19 mouse cellular contexts compared by ENCODE assay signal in the genomic region with DNA sequence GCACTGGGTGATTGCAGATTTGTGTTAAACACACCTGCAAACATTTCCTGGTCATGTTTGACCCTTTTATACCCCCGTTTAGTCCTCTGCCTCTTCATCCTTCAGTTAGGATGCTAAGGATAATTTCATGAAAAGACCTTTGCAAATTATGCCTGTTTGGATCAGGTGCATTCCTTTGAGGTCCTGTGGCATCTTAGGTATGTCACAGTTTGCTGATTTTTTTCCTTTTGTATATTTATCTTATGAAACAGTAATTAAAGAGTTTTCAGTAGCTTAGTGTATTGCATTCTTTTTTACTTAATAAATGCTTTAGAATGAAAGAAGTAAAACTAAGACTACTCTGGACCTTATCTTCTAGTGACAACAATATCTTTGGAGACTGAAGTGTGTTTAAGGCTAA. TPM values are rescaled to one million over a fixed set of nuclear protein-coding genes. Genes with fewer than 3 reads are reported as not detected.
DNase-seq lines count a peak whose midpoint lies in the region; ATAC-seq and TF ChIP-seq lines count a peak whose summit lies in the region.
"Had no signal": no experiment of that assay in that cellular context is flagged by ENCODE, and none has a peak within 500 bp of the region (broad histone marks: within the 10 kb centered on the region; RNA-seq: fewer than 3 reads in every experiment).

No protein-coding gene starts in this region.

- WGBS in midbrain, embryonic 11.5 days: 85% methylated on average over 1 of the region's 1 CpGs
- 75% methylated on average over 1 of the region's 1 CpGs for WGBS in midbrain, embryonic 16.5 days

- H3K36me3 ChIP-seq in midbrain, embryonic 11.5 days (ENCODE audit: control insufficient read depth, insufficient read depth, low read length): no peaks in the 10 kb centered on the region
- no peaks in the 10 kb centered on the region for H3K36me3 ChIP-seq in midbrain, embryonic 16.5 days (ENCODE audit: control insufficient read depth, insufficient read depth, low read length)
- H3K36me3 ChIP-seq: G1E had no signal

- H3K4me2 ChIP-seq in midbrain, embryonic 11.5 days: no peak overlapping the region
- no peak overlapping the region for H3K4me2 ChIP-seq in midbrain, embryonic 16.5 days (ENCODE audit: low read length)

- no peak for ATAC-seq in midbrain, embryonic 11.5 days (ENCODE audit: low FRiP score)
- ATAC-seq in midbrain, embryonic 16.5 days: no peak
- peak; percentile 79 for ATAC-seq in Patski
- ATAC-seq: activated CD4-positive, CD25-positive, alpha-beta regulatory T cell, adult 4 months; CD4-positive, CD25-positive, alpha-beta regulatory T cell, adult 4 months had no signal

- in situ Hi-C loops in Patski (cut with MboI; ENCODE audit: low pct_unique_long_range_greater_than_20kb): no loop called here

- H3K27me3 ChIP-seq in midbrain, embryonic 11.5 days (ENCODE audit: control insufficient read depth, insufficient read depth, low read length): no peaks in the 10 kb centered on the region
- H3K27me3 ChIP-seq in midbrain, embryonic 16.5 days (ENCODE audit: control insufficient read depth, insufficient read depth, low read depth, low read length): no peaks in the 10 kb centered on the region
- no peaks in the 10 kb centered on the region for H3K27me3 ChIP-seq in Patski
- H3K27me3 ChIP-seq: CH12.LX had no signal

- H3K27ac ChIP-seq in midbrain, embryonic 11.5 days (ENCODE audit: low read depth, low read length): no peak overlapping the region
- no peak overlapping the region for H3K27ac ChIP-seq in midbrain, embryonic 16.5 days (ENCODE audit: low read length)

- H3K9ac ChIP-seq in midbrain, embryonic 11.5 days (ENCODE audit: low read length): no peak overlapping the region
- H3K9ac ChIP-seq in midbrain, embryonic 16.5 days (ENCODE audit: low read depth, low read length): no peak overlapping the region

- DNase-seq in midbrain, embryonic 11.5 days (ENCODE audit: low spot score, missing footprints): peak; percentile 80
- no peak for DNase-seq in Patski (ENCODE audit: low read depth, low spot score)
- no peak for DNase-seq in lung, postnatal 25 days (ENCODE audit: low spot score)
- DNase-seq: adrenal gland, adult 2 months; adrenal gland, adult 8-10 months; adrenal gland, postnatal 10 days; adrenal gland, postnatal 14 days; adrenal gland, postnatal 25 days; adrenal gland, postnatal 36 days; B cell, adult 2 months; cerebellum, adult 11 months; cerebellum, adult 11-12 months; cerebellum, adult 18-20 months; cerebellum, adult 2 months had no signal

- POLR2A ChIA-PET in Patski (lab: Charles Lee): no interaction called here

- no peak overlapping the region for H3K4me3 ChIP-seq in midbrain, embryonic 11.5 days (ENCODE audit: low read depth, low read length)
- H3K4me3 ChIP-seq in midbrain, embryonic 16.5 days (ENCODE audit: low read depth, low read length): no peak overlapping the region

- no peaks in the 10 kb centered on the region for H3K9me3 ChIP-seq in midbrain, embryonic 11.5 days (ENCODE audit: control insufficient read depth, low read length)
- no peaks in the 10 kb centered on the region for H3K9me3 ChIP-seq in midbrain, embryonic 16.5 days (replicated peaks; ENCODE audit: control insufficient read depth, low read length, poor library complexity, severe bottlenecking)
- H3K9me3 ChIP-seq: G1E had no signal

- peaks cover 5% of the 10 kb centered on the region; the same call in 1 of the 2 replicates for H3K4me1 ChIP-seq in midbrain, embryonic 11.5 days (ENCODE audit: control insufficient read depth, insufficient read depth, low read length)
- H3K4me1 ChIP-seq in midbrain, embryonic 16.5 days (ENCODE audit: control insufficient read depth, insufficient read depth, low read length): no peaks in the 10 kb centered on the region

- CTCF ChIA-PET in Patski (lab: Charles Lee): no interaction called here

- TF ChIP-seq CTCF in Patski (IDR thresholded peaks at IDR 0.05): no peak

RNA-seq across cellular contexts. Expression of a gene that starts 41.8 kb away (rescaled TPM):
- polyA plus RNA-seq in midbrain, embryonic 11.5 days (2014; fragmentation: Nextera tagmentation; extraction: Ambion mirVana): 29.5 and 35.3 TPM in 2 replicates
- 7.6 TPM in 2 replicates for polyA plus RNA-seq in midbrain, embryonic 16.5 days (2015; fragmentation: Nextera tagmentation; extraction: Ambion mirVana)
- 100 TPM for polyA plus RNA-seq in Patski (2021)
- polyA plus RNA-seq: activated CD4-positive, CD25-positive, alpha-beta regulatory T cell, adult 4 months; CD4-positive, CD25-positive, alpha-beta regulatory T cell, adult 4 months; G1E had no signal
